Mouse (Mus musculus) cortical plate, adult 2 months (tissue): Measurements from ENCODE around the gene Clec2l.

Experiments
- CTCF ChIP-seq: fragments of 200-500 bp; IDR thresholded peaks from 2 replicates; pipeline ENCODE4 v1.5.1; 2011; ENCODE audit warnings: mild to moderate bottlenecking, control low read depth, low read length; ENCODE audit not compliant: insufficient read depth; ENCODE audit errors: extremely low read depth
- POLR2A ChIP-seq: fragments of 200-500 bp; IDR thresholded peaks from 2 replicates; pipeline ENCODE4 v1.6.1; 2011; ENCODE audit warnings: mild to moderate bottlenecking, low read length, control low read depth; ENCODE audit not compliant: insufficient read depth; ENCODE audit errors: extremely low read depth

DNA sequence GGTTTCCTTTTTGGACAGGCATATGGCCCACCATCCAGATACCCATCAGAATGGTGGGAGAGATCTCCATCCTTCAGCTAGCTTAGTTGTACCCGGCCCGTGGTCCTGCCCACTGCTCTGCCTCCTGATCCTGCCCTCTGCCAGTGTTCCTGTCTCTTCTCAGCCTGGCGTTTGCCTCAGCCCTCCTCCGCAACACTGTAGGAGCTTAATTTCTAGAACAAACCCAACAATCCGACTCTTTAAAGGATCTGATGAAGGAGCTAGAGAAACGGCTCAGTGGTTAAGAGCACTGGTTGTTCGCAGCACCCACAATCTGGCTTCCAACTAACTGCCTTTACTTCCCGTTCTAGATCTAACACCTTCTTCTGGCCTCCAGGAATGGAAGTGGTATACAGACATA is 28.4 kb upstream of the Clec2l start:
- TF ChIP-seq CTCF (no peak), POLR2A (no peak)
